Mouse (Mus musculus) intestine, embryonic 16.5 days (tissue): Measurements from ENCODE around the gene Zfyve1. TPM values are rescaled to one million over a fixed set of nuclear protein-coding genes. Genes with fewer than 3 reads are reported as not detected.
"Not testable (repeated sequence)": the region's sequence is repeated elsewhere in the genome, so short reads cannot be mapped to it uniquely, and the experiment has no call there.

Experiments used
- ATAC-seq: fragments of 200-750 bp; cut with Nextera tagmentation; 2 replicates; pipeline ENCODE4 v1.8.0; 2017; ENCODE audit warnings: moderate TSS enrichment, moderate library complexity
- H3K27ac ChIP-seq: fragments of 300-500 bp; sonication (generic); 2 replicates; pipeline ENCODE4 v1.5.1; 2014; ENCODE audit warnings: mild to moderate bottlenecking, low read length
- H3K27me3 ChIP-seq: fragments of 300-500 bp; sonication (generic); replicated peaks from 2 replicates; pipeline ENCODE4 v1.6.1; 2014; ENCODE audit warnings: low read length, control low read depth, mixed read lengths; ENCODE audit not compliant: control insufficient read depth, insufficient read depth
- H3K36me3 ChIP-seq: fragments of 300-500 bp; sonication (generic); 2 replicates; pipeline ENCODE4 v1.6.1; 2014; ENCODE audit warnings: low read length, control low read depth; ENCODE audit not compliant: control insufficient read depth, insufficient read depth
- H3K4me1 ChIP-seq: fragments of 300-500 bp; sonication (generic); 2 replicates; pipeline ENCODE4 v1.6.1; 2014; ENCODE audit warnings: low read length, control low read depth, mixed read lengths; ENCODE audit not compliant: control insufficient read depth, insufficient read depth
- H3K4me2 ChIP-seq: fragments of 300-500 bp; sonication (generic); 2 replicates; pipeline ENCODE4 v1.6.1; 2014; ENCODE audit warnings: low read depth, low read length, control low read depth
- H3K4me3 ChIP-seq: fragments of 300-500 bp; sonication (generic); 2 replicates; pipeline ENCODE4 v1.5.1; 2014; ENCODE audit warnings: mild to moderate bottlenecking, low read length
- H3K9ac ChIP-seq: fragments of 300-500 bp; sonication (generic); 2 replicates; pipeline ENCODE4 v1.6.1; 2014; ENCODE audit warnings: low read depth, low read length
- H3K9me3 ChIP-seq: fragments of 300-500 bp; sonication (generic); 2 replicates; pipeline ENCODE4 v1.6.1; 2016; ENCODE audit warnings: low read length, control low read depth; ENCODE audit not compliant: control insufficient read depth
- WGBS: fragments of 180-500 bp; shearing (Covaris S2); extraction: QIAGEN DNeasy Blood & Tissue Kit; methylation state at CpG from one replicate; pipeline ENCODE4 v1.1.7; 2014; 5-methylcytosine and 5-hydroxymethylcytosine counted together
- polyA plus RNA-seq: library from polyadenylated mRNA; unstranded; fragments of >200 nt; fragmentation: Nextera tagmentation; extraction: Ambion mirVana; gene quantifications from 2 replicates; pipeline ENCODE4 v1.2.1, GENCODE M21; 2015

The Zfyve1 gene
- polyA plus RNA-seq = 13.2 and 13.8 TPM in 2 replicates

- H3K4me2 ChIP-seq = peak within 1 kb of the TSS; percentile 61
- no peaks in the 10 kb centered on the region for H3K27me3 ChIP-seq
- 0 out of 2 replicates have a peak, but pooled peaks cover 3% of the 10 kb centered on the region for H3K4me1 ChIP-seq
- peak within 1 kb of the TSS; percentile 87 for H3K27ac ChIP-seq
- peak within 1 kb of the TSS; percentile 98 for H3K9ac ChIP-seq
- no peaks in the 10 kb centered on the region for H3K9me3 ChIP-seq
- peaks cover 2% of the 10 kb centered on the region; the same call in 1 of the 2 replicates for H3K36me3 ChIP-seq
- WGBS = under 1% methylated on average over 28 of the region's 28 CpGs
- peak within 1 kb of the TSS; percentile 99 for H3K4me3 ChIP-seq
- ATAC-seq = peak; percentile 99
These were observed at the start of gene Zfyve1 for GRCm38 (mm10) chr12:83597025-83597501. Gene Zfyve1, minus strand, starts transcription at chr12:83597222.

GRCm38 (mm10) chr12:83643116-83643515, 46.1 kb upstream of the Zfyve1 start:
- 79% methylated on average over 1 of the region's 1 CpGs for WGBS
- Histone ChIP-seq H3K36me3 (peaks cover 10% of the 10 kb centered on the region), H3K9me3 (no peaks in the 10 kb centered on the region), H3K4me3 (no peak overlapping the region), H3K9ac (no peak overlapping the region), H3K4me2 (no peak overlapping the region), H3K27ac (no peak overlapping the region), H3K4me1 (no peaks in the 10 kb centered on the region), H3K27me3 (no peaks in the 10 kb centered on the region)
- no peak for ATAC-seq

- H3K9me3 ChIP-seq = no peaks in the 10 kb centered on the region
- H3K27ac ChIP-seq = no peak overlapping the region
- WGBS = 85% methylated on average over 2 of the region's 2 CpGs
- H3K4me2 ChIP-seq = no peak overlapping the region
- no peak for ATAC-seq
- peaks cover 8% of the 10 kb centered on the region for H3K36me3 ChIP-seq
- H3K4me1 ChIP-seq = no peaks in the 10 kb centered on the region
- no peak overlapping the region for H3K4me3 ChIP-seq
- H3K27me3 ChIP-seq = no peaks in the 10 kb centered on the region
- H3K9ac ChIP-seq = no peak overlapping the region
These were observed 44.2 kb upstream of the Zfyve1 start for GRCm38 (mm10) chr12:83641233-83641632.

GRCm38 (mm10) chr12:83633807-83634206, 36.8 kb upstream of the Zfyve1 start:
- no peak for ATAC-seq
- 0 out of 2 replicates have a peak, but pooled peaks cover 3% of the 10 kb centered on the region for H3K4me1 ChIP-seq
- H3K4me3 ChIP-seq = 0 out of 2 replicates have a peak overlapping the region, but pooled peaks have one; percentile 9
- no peak overlapping the region for H3K9ac ChIP-seq
- H3K36me3 ChIP-seq = no peaks in the 10 kb centered on the region; the same call in 1 of the 2 replicates
- H3K9me3 ChIP-seq = no peaks in the 10 kb centered on the region
- 38% methylated on average over 2 of the region's 2 CpGs for WGBS
- no peak overlapping the region for H3K4me2 ChIP-seq
- H3K27me3 ChIP-seq = no peaks in the 10 kb centered on the region
- no peak overlapping the region for H3K27ac ChIP-seq

- 0 out of 2 replicates have a peak, but pooled peaks cover 3% of the 10 kb centered on the region for H3K4me1 ChIP-seq
- peak; percentile 53 for ATAC-seq
- H3K9ac ChIP-seq = peak overlapping the region; percentile 93
- WGBS = under 1% methylated on average over 20 of the region's 20 CpGs
- peak overlapping the region; percentile 96 for H3K27ac ChIP-seq
- H3K36me3 ChIP-seq = no peaks in the 10 kb centered on the region; the same call in 1 of the 2 replicates
- H3K4me2 ChIP-seq = peak overlapping the region; percentile 58
- H3K27me3 ChIP-seq = no peaks in the 10 kb centered on the region
- H3K9me3 ChIP-seq = no peaks in the 10 kb centered on the region
- peak overlapping the region; percentile 89 for H3K4me3 ChIP-seq
These were observed 35.6 kb upstream of the Zfyve1 start for GRCm38 (mm10) chr12:83632680-83633025.

GRCm38 (mm10) chr12:83631743-83632679, 35.0 kb upstream of the Zfyve1 start:
- Histone ChIP-seq H3K9ac (peak overlapping the region; percentile 93), H3K9me3 (no peaks in the 10 kb centered on the region), H3K4me1 (0 out of 2 replicates have a peak, but pooled peaks cover 3% of the 10 kb centered on the region), H3K36me3 (no peaks in the 10 kb centered on the region; the same call in 1 of the 2 replicates), H3K4me3 (peak overlapping the region; percentile 89), H3K4me2 (peak overlapping the region; percentile 60), H3K27me3 (no peaks in the 10 kb centered on the region), H3K27ac (peak overlapping the region; percentile 96)
- peak; percentile 100 for ATAC-seq
- WGBS = under 1% methylated on average over 63 of the region's 68 CpGs

GRCm38 (mm10) chr12:83630936-83631335, 33.9 kb upstream of the Zfyve1 start, which contains the start of gene Rbm25:
Gene Rbm25, plus strand, starts transcription at chr12:83631236.
- not testable (repeated sequence) for H3K9me3 ChIP-seq, H3K27me3 ChIP-seq, H3K36me3 ChIP-seq, ATAC-seq, H3K4me1 ChIP-seq
- H3K4me2 ChIP-seq = peak within 1 kb of the TSS; percentile 60
- no CpG with 5 or more reads among the region's 5 CpGs for WGBS
- peak within 1 kb of the TSS; percentile 93 for H3K9ac ChIP-seq
- H3K27ac ChIP-seq = peak within 1 kb of the TSS; percentile 96
- H3K4me3 ChIP-seq = peak within 1 kb of the TSS; percentile 89

GRCm38 (mm10) chr12:83624321-83624720, 27.3 kb upstream of the Zfyve1 start:
- WGBS = 83% methylated on average over 1 of the region's 1 CpGs
- Histone ChIP-seq H3K27ac (no peak overlapping the region), H3K27me3 (no peaks in the 10 kb centered on the region), H3K36me3 (no peaks in the 10 kb centered on the region), H3K9ac (no peak overlapping the region), H3K9me3 (no peaks in the 10 kb centered on the region), H3K4me2 (no peak overlapping the region), H3K4me1 (no peaks in the 10 kb centered on the region), H3K4me3 (no peak overlapping the region)
- no peak for ATAC-seq

- Histone ChIP-seq H3K27ac (no peak overlapping the region), H3K9ac (no peak overlapping the region), H3K36me3 (no peaks in the 10 kb centered on the region), H3K4me2 (no peak overlapping the region), H3K9me3 (no peaks in the 10 kb centered on the region), H3K4me1 (no peaks in the 10 kb centered on the region), H3K4me3 (no peak overlapping the region), H3K27me3 (no peaks in the 10 kb centered on the region)
- no peak for ATAC-seq
- WGBS = 82% methylated on average over 6 of the region's 6 CpGs
These were observed 25.2 kb upstream of the Zfyve1 start for GRCm38 (mm10) chr12:83622031-83622755.
